Mouse (Mus musculus) frontal cortex, postnatal 25 days (tissue): ENCODE results near the gene Col5a1.

ENCODE experiments used
- DNase-seq, 2 experiments: peaks; one replicate each; pipeline ENCODE4 v3.0.0; 2022; ENCODE audit warnings: low spot score in 2 of 2

The Col5a1 gene

DNA sequence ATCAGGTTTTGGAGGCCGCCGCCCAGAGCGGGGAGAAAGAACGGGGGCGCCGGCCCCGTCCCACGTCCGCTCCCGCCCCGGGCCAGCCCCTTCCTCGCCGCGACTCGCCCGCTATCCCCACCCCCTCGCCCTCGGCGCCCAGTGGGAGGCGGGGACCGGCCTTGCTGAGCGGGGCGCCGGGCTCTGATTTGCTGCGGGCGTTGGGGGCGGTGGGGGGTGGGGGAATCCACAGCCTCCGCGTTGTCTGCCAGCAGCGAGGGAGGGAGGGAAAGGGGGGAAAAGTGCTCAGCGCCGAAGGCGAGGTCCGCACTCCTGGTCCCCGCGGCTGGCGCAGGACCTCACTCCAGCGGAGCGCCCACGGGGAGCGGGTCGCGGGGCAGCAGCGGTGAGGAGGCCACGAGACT, at the start of gene Col5a1:
Gene Col5a1 (plus strand): TSS at position 278 of the 404 bp plus-strand sequence.
- DNase-seq, result no peak

DNA sequence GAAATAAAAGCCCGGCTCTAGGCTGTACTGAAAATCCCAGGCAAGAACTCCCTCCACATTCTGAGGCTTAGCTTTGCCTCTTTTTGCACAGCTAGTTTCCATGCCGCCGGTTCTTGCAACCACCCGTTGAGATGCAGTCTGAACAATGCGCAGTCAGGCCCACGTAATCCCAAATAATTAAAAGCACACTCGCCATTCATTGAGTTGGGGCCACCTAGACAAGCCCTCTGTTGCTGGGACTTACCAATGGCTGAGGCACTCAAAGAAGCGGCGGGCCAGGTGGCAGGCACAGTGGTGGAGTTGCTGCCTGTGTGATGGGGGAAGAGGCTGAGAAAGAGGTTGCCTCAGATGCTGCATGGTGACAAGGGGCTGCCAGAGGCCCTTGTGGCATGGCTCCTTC, 48.1 kb upstream of the Col5a1 start:
- DNase-seq, result no peak

DNA sequence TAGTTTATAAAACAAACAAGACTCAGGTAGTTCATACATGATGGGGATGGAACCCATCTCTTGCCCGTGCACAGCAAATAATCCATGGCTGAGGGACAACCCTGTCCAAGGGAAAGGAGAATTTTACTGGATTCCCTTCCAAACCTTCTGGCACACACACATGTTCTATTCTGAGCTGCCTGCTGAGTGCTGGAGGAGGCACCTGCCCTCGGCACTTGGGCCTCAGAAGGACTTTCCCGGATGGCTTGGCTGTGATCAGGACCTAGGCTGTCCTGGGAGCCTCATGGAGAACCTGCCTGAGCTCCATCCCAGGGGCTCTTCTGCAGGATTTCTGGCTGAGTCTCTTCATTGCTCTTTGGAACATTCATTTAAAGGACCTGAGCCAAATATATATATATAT, 45.3 kb upstream of the Col5a1 start:
- DNase-seq, result no peak

DNA sequence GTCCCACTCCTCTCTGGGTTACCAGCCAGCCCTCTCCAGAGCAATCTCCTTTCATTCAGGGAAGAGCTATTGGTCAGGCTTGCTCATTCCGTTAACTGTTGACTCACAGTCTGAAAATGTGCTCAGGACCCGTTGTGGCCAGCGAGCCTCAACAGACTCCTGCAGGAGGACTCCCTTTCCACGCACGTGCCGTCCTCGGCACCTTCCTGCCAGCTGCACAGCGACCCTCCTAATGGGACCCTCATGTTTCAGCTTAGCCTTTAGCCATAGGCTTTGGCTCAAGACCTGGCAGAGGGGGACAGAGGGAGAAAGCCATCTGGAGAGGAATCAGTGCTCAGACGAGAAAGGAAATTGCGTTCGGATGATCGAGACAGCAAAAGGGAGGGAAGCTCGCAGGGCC, 43.3 kb upstream of the Col5a1 start:
- DNase-seq, result no peak

DNA sequence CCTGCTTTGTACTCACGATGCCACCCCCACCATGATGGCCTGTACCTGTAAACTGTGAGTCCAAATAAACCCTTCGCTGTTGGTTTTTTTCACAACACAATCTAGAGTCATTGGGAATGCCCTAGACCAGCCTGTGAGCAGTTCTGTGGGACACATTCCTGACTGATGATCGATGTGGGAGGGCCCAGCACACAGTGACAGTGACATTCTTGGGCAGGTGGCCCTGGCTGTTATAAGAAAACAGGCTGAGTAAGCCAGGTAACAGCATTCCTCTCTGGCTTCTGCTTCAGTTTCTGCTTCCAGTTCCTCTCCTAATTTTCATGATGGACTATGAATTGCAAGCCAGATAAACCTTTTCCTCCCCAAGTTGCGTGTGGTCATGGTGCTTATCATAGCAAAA, 41.3 kb upstream of the Col5a1 start:
- no peak for DNase-seq

DNA sequence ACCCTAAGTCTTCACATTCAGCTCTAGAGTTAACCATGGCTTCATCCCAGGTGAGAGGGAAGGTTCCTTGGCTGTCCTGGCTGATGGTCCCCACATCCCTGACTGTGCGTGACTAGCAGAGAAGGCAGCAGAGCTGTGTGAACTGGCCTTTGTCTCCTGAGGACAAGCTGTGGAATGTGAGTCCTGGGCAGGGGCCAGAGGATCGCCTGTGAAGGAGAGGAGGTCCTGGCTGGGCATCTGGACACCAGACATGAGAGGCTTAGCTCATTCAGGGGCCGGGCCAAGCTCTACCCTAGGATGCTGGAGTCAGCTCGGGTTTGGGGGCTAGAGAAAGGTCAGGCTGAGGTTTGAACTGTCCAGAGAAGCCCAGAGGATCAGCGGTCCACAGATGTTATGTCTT, 39.2 kb upstream of the Col5a1 start:
- no peak for DNase-seq

DNA sequence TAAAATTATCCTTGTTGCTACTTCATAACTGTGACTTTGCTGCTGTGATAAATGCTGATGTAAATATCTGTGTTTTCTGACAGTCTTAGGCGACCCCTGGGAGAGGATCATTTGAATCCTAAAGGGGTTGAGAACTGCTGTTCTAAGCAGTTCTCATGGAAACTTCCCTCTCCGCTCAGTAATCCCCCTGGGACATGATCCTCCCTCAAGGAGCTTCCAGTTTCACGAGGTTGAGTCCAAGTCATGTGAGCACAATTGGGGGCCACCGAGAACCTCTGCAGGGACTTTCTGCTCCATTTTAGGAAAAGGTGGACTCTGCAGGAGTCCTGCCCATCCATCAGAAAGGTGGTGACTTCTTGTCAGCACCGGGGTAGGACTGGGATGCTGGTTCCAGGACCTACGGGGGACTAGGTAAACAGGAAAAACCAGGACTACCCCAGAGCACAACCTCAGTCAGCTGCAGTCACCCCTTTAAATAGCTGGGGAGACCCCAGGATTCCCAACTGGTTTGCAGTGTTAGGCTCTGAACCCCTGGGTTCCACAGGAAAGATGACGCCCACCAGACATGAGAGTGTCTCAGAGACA, 38.3 kb upstream of the Col5a1 start:
- DNase-seq, result no peak

DNA sequence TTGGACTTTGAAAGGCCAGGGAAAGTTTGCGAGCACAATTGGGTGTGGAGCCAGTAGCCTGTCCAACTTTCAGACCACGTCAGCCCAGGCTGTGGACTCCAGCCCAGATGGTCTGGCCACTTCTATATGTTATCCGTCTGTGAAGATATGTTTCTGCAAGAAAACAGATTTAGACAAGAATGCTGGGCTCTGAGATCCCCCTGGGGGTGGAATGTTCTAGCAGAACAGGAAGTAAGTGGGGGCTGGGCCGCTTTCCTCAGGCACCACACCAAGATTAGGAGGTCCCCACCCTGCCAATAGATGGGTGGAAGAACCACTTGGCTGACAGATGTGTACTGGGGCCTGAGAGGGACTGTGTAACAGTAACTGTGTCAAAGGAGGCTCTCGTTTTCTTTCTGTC, 37.8 kb upstream of the Col5a1 start:
- no peak for DNase-seq

DNA sequence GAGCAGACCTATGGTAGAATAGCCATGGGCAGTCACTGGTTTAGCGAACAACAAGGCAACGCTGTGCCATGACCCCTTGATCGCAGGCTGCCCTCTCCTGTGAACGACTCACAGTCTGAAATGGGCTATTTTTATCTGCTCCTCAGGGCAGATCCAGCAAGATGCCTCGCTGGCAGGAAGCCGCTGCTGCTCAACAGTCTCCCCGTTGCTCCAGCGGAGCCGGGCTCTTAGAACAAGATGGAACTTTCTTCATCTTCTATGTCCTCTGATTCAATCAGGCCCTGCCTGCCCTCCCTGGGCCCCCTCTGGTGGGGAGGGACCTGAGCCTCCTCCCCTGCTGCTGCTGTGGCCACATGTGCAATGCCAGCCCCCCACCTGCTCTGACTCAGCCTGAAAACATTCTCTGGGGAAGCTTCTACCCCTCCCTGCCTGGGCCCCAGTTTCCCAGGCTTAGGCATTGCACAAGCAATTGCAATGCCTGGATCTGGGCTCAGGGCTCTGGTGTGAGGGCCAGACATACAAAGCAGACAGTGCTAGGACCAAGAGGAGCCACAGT, 27.8 kb upstream of the Col5a1 start:
- no peak for DNase-seq

DNA sequence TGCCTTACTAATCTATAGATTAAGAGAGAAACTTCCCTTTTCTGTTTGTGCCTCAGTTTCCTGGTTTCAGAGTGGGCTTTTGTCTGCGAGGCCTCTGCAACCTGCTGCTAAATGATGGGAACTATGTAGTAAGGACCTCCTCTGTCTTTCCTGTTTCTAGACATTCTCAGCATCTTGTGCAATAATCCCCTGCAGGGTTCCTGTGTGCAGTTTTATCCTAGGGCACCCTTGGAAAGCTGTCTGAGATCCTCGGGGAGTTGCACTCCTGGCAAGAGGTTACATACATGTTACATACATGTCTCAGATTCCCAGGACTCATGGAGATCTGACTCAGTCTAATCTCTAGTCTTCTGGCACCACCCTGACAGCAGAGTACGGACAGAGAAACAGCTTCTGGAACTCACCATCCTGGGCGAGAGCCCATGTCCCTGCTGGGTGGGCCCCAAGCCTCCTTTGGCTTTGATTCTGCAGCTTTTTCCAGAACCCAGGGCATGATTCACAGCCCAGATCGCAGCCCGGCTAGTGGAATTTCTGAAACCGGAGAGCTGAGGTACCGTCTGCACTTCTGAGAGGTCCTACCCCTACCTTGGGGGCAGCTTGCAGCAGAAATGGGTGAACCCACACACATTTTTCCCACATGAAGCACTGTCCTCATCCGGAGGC, 24.5 kb upstream of the Col5a1 start:
- DNase-seq, result no peak

DNA sequence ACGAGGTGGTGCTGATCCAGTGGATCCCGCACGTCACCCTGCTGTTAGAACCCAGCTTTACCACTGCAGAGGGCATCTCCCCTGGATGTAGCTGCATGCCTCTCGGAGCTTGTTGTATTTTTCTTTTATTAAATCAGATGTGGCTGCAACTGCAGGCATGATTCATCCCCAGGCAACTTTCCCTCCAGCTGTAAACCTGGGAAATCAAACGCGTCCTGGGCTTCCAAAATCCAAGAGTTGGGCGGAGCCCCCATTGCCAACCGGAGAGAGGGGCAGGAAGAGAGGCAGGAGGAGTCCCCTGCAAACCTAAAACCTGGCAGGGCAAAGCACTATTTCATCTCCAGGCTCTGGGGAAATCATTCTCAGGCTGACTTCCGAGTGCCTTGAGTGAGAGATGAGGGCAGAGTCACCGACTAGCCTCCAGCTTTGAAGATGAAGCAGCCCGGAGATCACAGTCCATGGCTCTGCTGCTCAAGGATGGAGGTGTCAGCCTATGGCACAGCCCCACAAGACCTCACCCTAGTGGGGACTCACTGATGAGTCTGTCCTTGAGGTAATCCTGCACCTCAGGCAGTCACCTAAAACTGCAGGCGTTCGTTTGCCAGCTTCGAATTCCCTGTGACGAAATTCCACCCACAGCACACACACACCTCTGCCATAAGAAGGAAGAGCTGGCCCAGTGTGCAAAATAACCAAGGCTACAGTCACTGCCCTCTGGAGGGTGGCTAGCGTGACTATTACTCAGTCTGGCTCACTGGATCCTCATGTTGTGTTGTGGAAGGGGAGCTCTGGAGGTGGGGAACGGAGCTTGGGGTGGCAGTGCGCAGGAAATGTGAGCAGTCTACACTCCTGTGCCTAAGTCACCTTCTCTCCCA, 21.5 kb upstream of the Col5a1 start:
- no peak for DNase-seq

DNA sequence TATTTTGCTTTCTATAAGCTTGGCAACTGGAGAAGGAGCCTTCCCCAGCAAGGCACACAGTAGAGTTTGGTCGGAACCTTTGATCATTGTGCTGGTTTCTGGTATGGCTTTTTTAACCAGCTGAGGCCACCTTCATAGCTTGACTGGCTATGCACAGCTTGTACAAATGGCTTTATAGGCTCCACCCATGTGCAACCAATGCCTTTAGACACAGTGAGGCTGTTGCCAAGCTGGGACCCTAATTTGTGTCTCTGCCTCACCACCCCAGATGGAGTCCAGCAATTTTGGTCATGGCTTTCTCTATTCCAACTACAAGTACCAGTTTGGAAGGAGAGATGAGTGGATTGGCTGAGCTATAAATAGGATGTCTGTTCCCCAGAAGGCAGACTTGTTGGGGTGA, 15.6 kb upstream of the Col5a1 start:
- DNase-seq, result no peak

DNA sequence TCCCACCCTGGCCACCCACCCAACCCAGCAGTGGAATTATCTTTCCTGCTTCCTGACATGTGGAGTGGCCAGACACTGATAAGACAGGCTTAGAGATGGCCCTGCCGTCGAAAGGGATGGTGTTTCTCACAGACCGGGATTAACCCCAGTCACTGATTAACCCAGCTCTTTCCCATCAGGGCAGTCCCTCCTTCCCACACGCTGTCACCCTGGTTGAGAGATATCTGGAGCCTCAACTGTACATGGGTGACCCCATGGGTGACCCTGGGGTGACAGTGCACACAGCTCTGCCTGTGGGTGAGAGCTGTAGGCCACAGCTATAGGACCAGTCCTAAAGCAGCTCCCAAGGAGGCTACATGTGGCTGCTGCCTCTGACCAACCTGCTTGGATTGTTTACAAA, 15.2 kb upstream of the Col5a1 start:
- DNase-seq, result no peak

DNA sequence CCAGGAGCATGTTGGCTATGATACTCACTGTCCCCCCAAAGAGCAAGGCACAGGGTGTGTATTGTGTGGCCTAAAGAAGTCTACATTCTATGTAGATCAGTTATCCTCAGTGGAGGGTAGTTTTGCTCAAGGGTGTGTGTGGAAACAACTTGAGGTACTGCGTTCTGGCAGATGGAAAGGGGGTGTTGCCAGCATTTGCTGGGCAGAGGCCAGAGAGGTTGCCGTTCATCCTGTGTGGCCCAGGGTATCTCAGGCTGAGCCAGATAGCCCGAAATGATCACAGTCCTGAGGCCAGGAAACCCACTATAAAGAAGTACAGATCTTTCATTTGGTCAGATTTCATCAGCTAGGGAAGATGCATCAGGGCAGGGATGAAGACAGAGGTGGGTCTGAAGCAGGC, 13.9 kb upstream of the Col5a1 start:
- DNase-seq, result no peak

DNA sequence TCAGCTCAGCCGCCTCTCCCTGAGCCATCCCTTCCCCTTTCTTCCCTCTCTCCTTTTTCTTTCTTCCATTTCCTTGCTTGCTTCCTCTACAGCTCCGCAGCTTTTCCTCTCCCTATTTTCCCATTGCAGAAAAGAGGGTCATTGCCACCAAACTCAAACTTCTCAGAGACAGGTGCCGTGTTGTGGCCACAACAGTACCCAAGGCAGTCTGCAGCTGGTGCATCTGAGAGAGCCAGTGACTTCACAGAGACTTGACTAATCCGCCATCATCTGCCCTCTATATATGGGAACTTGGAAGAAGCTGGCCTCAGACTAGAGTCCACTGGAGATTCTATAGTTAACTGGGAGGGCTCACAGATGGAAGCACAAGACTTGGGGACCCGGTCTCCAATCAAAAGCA, 13.2 kb upstream of the Col5a1 start:
- no peak for DNase-seq

DNA sequence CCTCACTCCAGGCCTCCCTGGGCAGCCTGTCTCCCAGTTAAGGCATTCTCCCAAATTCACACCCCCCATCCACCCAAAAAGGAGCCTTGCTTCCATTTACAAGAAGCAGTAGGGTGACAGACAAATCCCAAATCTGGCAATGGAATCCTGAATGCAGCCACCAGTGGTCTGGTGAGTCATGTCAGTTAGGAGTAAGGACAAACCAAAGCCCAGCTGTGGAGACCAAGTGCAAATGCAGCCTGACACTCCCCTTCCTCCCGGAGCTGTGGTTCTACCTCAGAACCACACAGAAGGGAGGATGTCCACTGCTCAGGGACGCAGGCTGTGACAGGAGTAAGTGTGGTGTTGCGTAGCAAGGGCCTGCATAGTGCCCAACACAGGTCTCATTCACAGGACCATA, 11.6 kb upstream of the Col5a1 start:
- no peak for DNase-seq

DNA sequence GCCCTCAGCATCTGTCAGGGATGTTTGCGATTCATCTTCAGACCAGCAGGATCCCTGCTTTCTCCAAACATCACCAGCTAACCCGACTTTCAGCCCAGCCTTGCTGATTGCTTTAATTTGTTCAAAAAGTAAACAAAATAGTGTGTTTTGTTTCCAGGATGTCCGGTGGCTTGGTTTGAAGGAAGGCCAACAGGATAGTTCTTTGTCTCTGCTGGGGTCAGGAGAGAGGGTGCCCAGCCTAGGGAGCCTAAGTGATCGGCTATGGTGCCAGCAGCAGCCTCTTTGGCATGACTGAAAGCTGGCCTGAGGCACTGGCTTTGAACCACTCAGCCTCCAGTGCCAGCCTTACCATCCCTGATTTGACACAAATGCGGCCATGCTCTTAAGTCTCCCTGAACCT, 11.0 kb upstream of the Col5a1 start:
- DNase-seq, result no peak

DNA sequence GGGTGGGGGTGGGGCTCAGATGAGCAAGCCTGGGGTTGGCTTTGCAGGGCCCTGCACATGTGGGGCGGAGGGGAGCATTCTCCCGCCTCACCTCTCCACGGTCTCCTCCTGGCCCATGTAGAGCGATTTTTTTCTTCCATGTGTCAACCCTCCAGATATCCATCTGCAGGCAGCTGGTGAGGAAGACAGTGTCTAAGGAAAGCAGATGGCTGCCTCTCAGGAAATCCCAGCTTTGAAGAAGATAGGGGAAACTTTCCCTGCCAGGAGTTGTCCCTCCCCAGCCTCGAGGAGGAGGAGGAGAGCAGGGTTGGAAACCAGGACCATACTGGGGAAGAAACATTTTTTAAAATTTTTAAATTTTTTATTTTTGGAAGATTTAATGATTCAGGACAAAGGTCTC, 10.4 kb upstream of the Col5a1 start:
- DNase-seq, result no peak

DNA sequence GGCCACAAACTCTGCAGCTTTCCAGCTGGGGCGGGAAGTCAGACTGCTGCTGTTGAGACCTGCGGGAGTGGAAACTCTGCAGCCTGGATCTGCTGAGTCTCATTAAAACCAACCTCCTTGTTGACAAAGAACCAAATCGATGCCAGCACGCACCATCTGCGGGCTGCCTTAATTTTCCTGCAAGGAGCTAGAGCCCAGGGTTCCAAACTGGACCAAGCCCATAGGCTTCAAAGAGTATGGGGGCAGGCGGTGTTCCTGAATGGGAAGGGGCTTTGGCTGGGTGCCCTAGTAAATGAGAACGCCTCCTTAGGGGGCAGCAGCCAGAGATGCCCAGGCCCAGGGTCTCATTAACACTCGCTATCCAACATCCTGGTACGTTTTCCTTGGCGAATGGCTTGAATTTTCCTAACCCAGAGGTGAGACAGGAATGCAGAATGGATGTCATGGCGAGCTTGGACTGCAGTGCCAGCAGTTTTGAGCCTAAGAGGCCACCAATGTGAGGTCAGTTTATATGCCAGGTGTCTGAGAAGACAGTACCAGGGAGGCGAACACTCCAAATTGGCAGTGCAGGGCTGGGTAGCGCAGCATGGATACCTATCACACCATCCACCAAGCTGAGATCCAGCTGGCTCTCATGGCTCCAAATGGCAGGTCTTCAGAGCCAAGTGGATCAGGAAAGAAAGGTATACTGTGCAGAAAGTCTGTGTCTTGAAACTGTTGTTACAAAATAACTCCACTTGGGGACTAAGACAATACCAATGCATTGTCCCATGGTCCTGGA, 9.3 kb upstream of the Col5a1 start:
- DNase-seq, result no peak

DNA sequence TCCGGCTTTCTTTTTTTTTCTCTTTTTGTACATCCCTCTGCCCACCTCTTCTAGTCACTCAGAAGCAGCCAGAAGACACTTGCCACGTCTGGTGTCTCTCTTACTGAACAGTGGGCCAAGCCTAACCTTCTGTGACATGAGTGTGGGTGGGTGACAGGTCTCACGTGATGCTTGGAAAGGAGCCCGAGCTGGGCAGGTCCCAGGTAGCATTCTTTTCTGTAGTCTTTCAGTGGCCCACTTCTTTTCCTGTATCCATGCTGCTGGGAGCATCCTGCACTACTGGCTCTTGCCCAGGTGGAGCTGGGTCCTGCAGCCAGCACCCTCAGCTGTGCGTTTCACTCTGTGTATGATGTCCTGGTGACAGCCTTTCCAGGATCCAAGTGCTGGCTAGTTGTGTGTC, 8.2 kb upstream of the Col5a1 start:
- DNase-seq, result no peak

DNA sequence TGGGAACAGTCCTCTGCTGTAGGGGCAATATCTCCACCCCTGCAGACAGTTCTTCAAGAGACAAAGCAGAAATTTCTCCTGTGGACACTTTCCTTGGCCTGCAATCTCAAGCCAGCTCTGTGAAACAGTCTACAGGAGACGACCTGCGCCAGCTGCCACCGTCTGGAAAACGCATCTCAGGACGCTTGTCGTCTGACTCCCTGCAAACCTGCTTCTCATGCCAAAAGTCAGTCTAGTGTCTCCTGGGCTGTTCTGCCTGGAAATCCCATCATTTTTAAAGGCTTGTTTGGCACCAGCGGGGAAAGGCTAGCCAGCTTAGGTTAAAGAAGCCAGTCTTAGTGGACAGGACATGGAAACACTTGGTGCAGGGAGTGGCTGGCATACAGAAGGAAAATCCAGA, 2.9 kb upstream of the Col5a1 start:
- no peak for DNase-seq
